Mouse (Mus musculus) forebrain, embryonic 15.5 days (tissue): Measurements from ENCODE around the gene Grk4. TPM values are rescaled to one million over a fixed set of nuclear protein-coding genes. Genes with fewer than 3 reads are reported as not detected.

Source experiments
- ATAC-seq: fragments of 200-750 bp; cut with Nextera tagmentation; replicated peaks from 2 replicates; pipeline ENCODE4 v1.8.0; 2017; ENCODE audit warnings: mild to moderate bottlenecking, moderate TSS enrichment, moderate library complexity
- H3K27ac ChIP-seq: fragments of 300-500 bp; sonication (generic); replicated peaks from 2 replicates; pipeline ENCODE4 v1.5.1; 2015; ENCODE audit warnings: mild to moderate bottlenecking, inconsistent platforms
- H3K27me3 ChIP-seq: fragments of 300-500 bp; sonication (generic); 2 replicates; pipeline ENCODE4 v1.6.1; 2015; ENCODE audit warnings: inconsistent platforms
- H3K36me3 ChIP-seq: fragments of 300-500 bp; sonication (generic); 2 replicates; pipeline ENCODE4 v1.6.1; 2015; ENCODE audit warnings: mild to moderate bottlenecking, inconsistent platforms
- H3K4me1 ChIP-seq: fragments of 300-500 bp; sonication (generic); 2 replicates; pipeline ENCODE4 v1.6.1; 2015; ENCODE audit warnings: inconsistent platforms
- H3K4me2 ChIP-seq: fragments of 300-500 bp; sonication (generic); replicated peaks from 2 replicates; pipeline ENCODE4 v1.6.1; 2015; ENCODE audit warnings: mild to moderate bottlenecking, inconsistent platforms
- H3K4me3 ChIP-seq: fragments of 300-500 bp; sonication (generic); 2 replicates; pipeline ENCODE4 v1.5.1; 2015; ENCODE audit warnings: mild to moderate bottlenecking, inconsistent platforms
- H3K9ac ChIP-seq: fragments of 300-500 bp; sonication (generic); replicated peaks from 2 replicates; pipeline ENCODE4 v1.6.1; 2015; ENCODE audit warnings: mild to moderate bottlenecking, inconsistent platforms
- H3K9me3 ChIP-seq: fragments of 300-500 bp; sonication (generic); 2 replicates; pipeline ENCODE4 v1.6.1; 2016; ENCODE audit warnings: inconsistent platforms
- WGBS: fragments of 180-500 bp; shearing (Covaris S2); methylation state at CpG from one replicate; pipeline ENCODE4 v1.1.7; 2015; ENCODE audit warnings: mixed read lengths; 5-methylcytosine and 5-hydroxymethylcytosine counted together
- polyA plus RNA-seq: library from polyadenylated mRNA; unstranded; fragments of >200 nt; fragmentation: Nextera tagmentation; extraction: Ambion mirVana; gene quantifications from 2 replicates; pipeline ENCODE4 v1.2.1, GENCODE M21; 2015

Grk4 gene
- 2.2 and 2.3 TPM in 2 replicates for polyA plus RNA-seq

GRCm38 (mm10) chr5:34659686-34660590, at the start of gene Grk4, which contains the start of gene Nop14:
Gene Grk4, plus strand, starts transcription at chr5:34660379.
Gene Nop14, minus strand, starts transcription at chr5:34660148.
- under 1% methylated on average over 60 of the region's 60 CpGs for WGBS
- Histone ChIP-seq H3K4me2 (peak within 1 kb of the TSS; percentile 60), H3K9me3 (no peaks in the 10 kb centered on the region), H3K4me1 (peaks cover 15% of the 10 kb centered on the region), H3K36me3 (peaks cover 20% of the 10 kb centered on the region), H3K4me3 (peak within 1 kb of the TSS; percentile 77), H3K27me3 (no peaks in the 10 kb centered on the region), H3K9ac (peak within 1 kb of the TSS; percentile 68), H3K27ac (peak within 1 kb of the TSS; percentile 92)
- peak; percentile 100 for ATAC-seq

GRCm38 (mm10) chr5:34632996-34633395, 27.2 kb upstream of the Grk4 start:
- Histone ChIP-seq H3K4me1 (peaks cover 20% of the 10 kb centered on the region), H3K9me3 (no peaks in the 10 kb centered on the region), H3K9ac (no peak overlapping the region), H3K4me2 (no peak overlapping the region), H3K4me3 (no peak overlapping the region), H3K27me3 (no peaks in the 10 kb centered on the region), H3K36me3 (peaks cover 73% of the 10 kb centered on the region), H3K27ac (no peak overlapping the region)
- 95% methylated on average over 2 of the region's 2 CpGs for WGBS
- no peak for ATAC-seq

GRCm38 (mm10) chr5:34633641-34634040, 26.5 kb upstream of the Grk4 start:
- WGBS: 70% methylated on average over 4 of the region's 4 CpGs

GRCm38 (mm10) chr5:34634746-34635400, 25.3 kb upstream of the Grk4 start:
- no peak for ATAC-seq
- H3K4me1 ChIP-seq: peaks cover 20% of the 10 kb centered on the region
- H3K4me2 ChIP-seq: peak overlapping the region; percentile 58; the same call in 1 of the 2 replicates
- no peak overlapping the region; the same call in 1 of the 2 replicates for H3K9ac ChIP-seq
- H3K27me3 ChIP-seq: no peaks in the 10 kb centered on the region
- H3K4me3 ChIP-seq: no peak overlapping the region
- 91% methylated on average over 13 of the region's 13 CpGs for WGBS
- no peak overlapping the region for H3K27ac ChIP-seq
- H3K9me3 ChIP-seq: no peaks in the 10 kb centered on the region
- peaks cover 73% of the 10 kb centered on the region for H3K36me3 ChIP-seq

More at GRCm38 (mm10) chr5:34633641-34634040, 26.5 kb upstream of the Grk4 start:
- Histone ChIP-seq H3K4me2 (no peak overlapping the region), H3K4me1 (peaks cover 20% of the 10 kb centered on the region), H3K36me3 (peaks cover 73% of the 10 kb centered on the region), H3K27ac (no peak overlapping the region), H3K4me3 (no peak overlapping the region), H3K9ac (no peak overlapping the region), H3K27me3 (no peaks in the 10 kb centered on the region), H3K9me3 (no peaks in the 10 kb centered on the region)
- no peak for ATAC-seq

- H3K36me3 ChIP-seq: peaks cover 73% of the 10 kb centered on the region
- H3K4me1 ChIP-seq: peaks cover 20% of the 10 kb centered on the region
- peak overlapping the region; percentile 80; the same call in 1 of the 2 replicates for H3K27ac ChIP-seq
- H3K9ac ChIP-seq: peak overlapping the region; percentile 61
- peak overlapping the region; percentile 58 for H3K4me2 ChIP-seq
- peak overlapping the region; percentile 48 for H3K4me3 ChIP-seq
- H3K9me3 ChIP-seq: no peaks in the 10 kb centered on the region
- WGBS: 63% methylated on average over 10 of the region's 10 CpGs
- ATAC-seq: 0 out of 2 replicates have a peak, but pooled peaks have one; percentile 1
- H3K27me3 ChIP-seq: no peaks in the 10 kb centered on the region
Measured at GRCm38 (mm10) chr5:34635665-34636192, 24.4 kb upstream of the Grk4 start.

GRCm38 (mm10) chr5:34636481-34637287, 23.5 kb upstream of the Grk4 start, which contains the start of gene Mfsd10:
Gene Mfsd10, minus strand, starts transcription at chr5:34637212.
- peak within 1 kb of the TSS; percentile 48 for H3K4me3 ChIP-seq
- peak; percentile 95 for ATAC-seq
- H3K27ac ChIP-seq: peak within 1 kb of the TSS; percentile 80
- H3K4me1 ChIP-seq: peaks cover 20% of the 10 kb centered on the region
- no peaks in the 10 kb centered on the region for H3K9me3 ChIP-seq
- peak within 1 kb of the TSS; percentile 61 for H3K9ac ChIP-seq
- no peaks in the 10 kb centered on the region for H3K27me3 ChIP-seq
- peak within 1 kb of the TSS; percentile 58 for H3K4me2 ChIP-seq
- H3K36me3 ChIP-seq: peaks cover 72% of the 10 kb centered on the region
- WGBS: under 1% methylated on average over 48 of the region's 48 CpGs

GRCm38 (mm10) chr5:34637591-34638156, 22.5 kb upstream of the Grk4 start:
- Histone ChIP-seq H3K4me3 (no peak overlapping the region), H3K9ac (0 out of 2 replicates have a peak overlapping the region, but pooled peaks have one; percentile 61), H3K36me3 (peaks cover 65% of the 10 kb centered on the region), H3K4me2 (0 out of 2 replicates have a peak overlapping the region, but pooled peaks have one; percentile 58), H3K27me3 (no peaks in the 10 kb centered on the region), H3K4me1 (peaks cover 20% of the 10 kb centered on the region), H3K27ac (peak overlapping the region; percentile 80; the same call in 1 of the 2 replicates), H3K9me3 (no peaks in the 10 kb centered on the region)
- no peak for ATAC-seq
- 81% methylated on average over 7 of the region's 7 CpGs for WGBS

- Histone ChIP-seq H3K4me3 (no peak overlapping the region), H3K4me1 (peaks cover 5% of the 10 kb centered on the region), H3K27me3 (no peaks in the 10 kb centered on the region), H3K4me2 (no peak overlapping the region), H3K27ac (no peak overlapping the region), H3K36me3 (peaks cover 79% of the 10 kb centered on the region), H3K9ac (no peak overlapping the region), H3K9me3 (no peaks in the 10 kb centered on the region)
- WGBS: 91% methylated on average over 3 of the region's 3 CpGs
- ATAC-seq: no peak
Measured at GRCm38 (mm10) chr5:34641991-34642390, 18.2 kb upstream of the Grk4 start.

- whole genome bisulfite sequencing: 67% methylated on average over 5 of the region's 5 CpGs
- no peak overlapping the region for H3K4me2 ChIP-seq
- no peaks in the 10 kb centered on the region for H3K27me3 ChIP-seq
- no peaks in the 10 kb centered on the region for H3K4me1 ChIP-seq
- peak; percentile 70 for ATAC-seq
- peaks cover 86% of the 10 kb centered on the region for H3K36me3 ChIP-seq
- H3K9me3 ChIP-seq: no peaks in the 10 kb centered on the region
- no peak overlapping the region for H3K9ac ChIP-seq
- no peak overlapping the region for H3K27ac ChIP-seq
- H3K4me3 ChIP-seq: no peak overlapping the region
Measured at GRCm38 (mm10) chr5:34642932-34643331, 17.2 kb upstream of the Grk4 start.

GRCm38 (mm10) chr5:34647581-34647980, 12.6 kb upstream of the Grk4 start:
- Histone ChIP-seq H3K9me3 (no peaks in the 10 kb centered on the region), H3K4me2 (no peak overlapping the region), H3K9ac (no peak overlapping the region), H3K4me3 (no peak overlapping the region), H3K27me3 (no peaks in the 10 kb centered on the region), H3K36me3 (peaks cover 95% of the 10 kb centered on the region), H3K4me1 (no peaks in the 10 kb centered on the region), H3K27ac (no peak overlapping the region)
- ATAC-seq: no peak
- WGBS: 43% methylated on average over 4 of the region's 4 CpGs

- Histone ChIP-seq H3K4me1 (no peaks in the 10 kb centered on the region), H3K27me3 (no peaks in the 10 kb centered on the region), H3K27ac (no peak overlapping the region), H3K9ac (no peak overlapping the region), H3K4me3 (no peak overlapping the region), H3K36me3 (peaks cover 88% of the 10 kb centered on the region), H3K4me2 (no peak overlapping the region), H3K9me3 (no peaks in the 10 kb centered on the region)
- WGBS: 96% methylated on average over 5 of the region's 5 CpGs
- no peak for ATAC-seq
Measured at GRCm38 (mm10) chr5:34652961-34653360, 7.2 kb upstream of the Grk4 start.
